Mouse (Mus musculus) forebrain, embryonic 16.5 days (tissue): ENCODE results near the gene Tmem117. TPM values are rescaled to one million over a fixed set of nuclear protein-coding genes. Genes with fewer than 3 reads are reported as not detected.

ENCODE experiments used
- ATAC-seq: fragments of 200-750 bp; cut with Nextera tagmentation; 2 replicates; pipeline ENCODE4 v1.8.0; 2017; ENCODE audit warnings: mild to moderate bottlenecking, moderate library complexity
- H3K27ac ChIP-seq: fragments of 300-500 bp; sonication (generic); 2 replicates; pipeline ENCODE4 v1.5.1; 2014; ENCODE audit warnings: low read length, control low read depth
- H3K27me3 ChIP-seq: fragments of 300-500 bp; sonication (generic); replicated peaks from 2 replicates; pipeline ENCODE4 v1.6.1; 2014; ENCODE audit warnings: low read length; ENCODE audit not compliant: control insufficient read depth, insufficient read depth
- H3K36me3 ChIP-seq: fragments of 300-500 bp; sonication (generic); 2 replicates; pipeline ENCODE4 v1.6.1; 2014; ENCODE audit not compliant: control insufficient read depth, insufficient read depth
- H3K4me1 ChIP-seq: fragments of 300-500 bp; sonication (generic); replicated peaks from 2 replicates; pipeline ENCODE4 v1.6.1; 2014; ENCODE audit warnings: low read length; ENCODE audit not compliant: control insufficient read depth, insufficient read depth
- H3K4me2 ChIP-seq: fragments of 300-500 bp; sonication (generic); 2 replicates; pipeline ENCODE4 v1.6.1; 2014; ENCODE audit warnings: mild to moderate bottlenecking, low read length, control low read depth
- H3K4me3 ChIP-seq: fragments of 300-500 bp; sonication (generic); replicated peaks from 2 replicates; pipeline ENCODE4 v1.5.1; 2014; ENCODE audit warnings: mild to moderate bottlenecking, low read length, control low read depth
- H3K9ac ChIP-seq: fragments of 300-500 bp; sonication (generic); replicated peaks from 2 replicates; pipeline ENCODE4 v1.6.1; 2014; ENCODE audit warnings: low read depth, low read length, control low read depth
- H3K9me3 ChIP-seq: fragments of 300-500 bp; sonication (generic); 2 replicates; pipeline ENCODE4 v1.6.1; 2016; ENCODE audit warnings: low read length; ENCODE audit not compliant: control insufficient read depth
- WGBS: fragments of 180-500 bp; shearing (Covaris S2); extraction: QIAGEN DNeasy Blood & Tissue Kit; methylation state at CpG from one replicate; pipeline ENCODE4 v1.1.7; 2014; 5-methylcytosine and 5-hydroxymethylcytosine counted together
- polyA plus RNA-seq: library from polyadenylated mRNA; unstranded; fragments of >200 nt; fragmentation: Nextera tagmentation; extraction: Ambion mirVana; gene quantifications from 2 replicates; pipeline ENCODE4 v1.2.1, GENCODE M21; 2015

The Tmem117 gene
- polyA plus RNA-seq, 1 experiment from 2014 or later = 5.4 TPM

DNA sequence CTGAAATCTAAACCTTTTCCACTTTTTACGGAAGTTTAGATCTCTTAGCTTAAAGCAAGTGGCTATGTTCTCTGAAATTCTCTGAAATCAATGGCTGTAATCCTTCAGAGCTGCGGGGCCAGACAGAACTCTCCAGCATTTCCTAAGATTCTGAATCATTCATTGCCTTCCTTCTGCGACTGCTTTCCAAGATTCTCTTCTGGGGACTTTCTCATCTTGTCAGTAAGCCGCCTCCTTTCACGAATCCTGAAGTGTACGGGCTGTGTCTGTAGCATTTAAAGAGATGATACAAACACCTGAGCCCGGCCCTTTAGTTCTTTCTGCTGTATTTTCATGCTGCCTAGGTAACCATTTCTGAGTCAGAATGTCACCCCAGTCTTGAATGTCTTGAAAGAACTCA lies 471.1 kb downstream of the Tmem117 start:
- no peak overlapping the region for H3K9ac ChIP-seq
- no peaks in the 10 kb centered on the region for H3K27me3 ChIP-seq
- no peaks in the 10 kb centered on the region for H3K4me1 ChIP-seq
- H3K4me2 ChIP-seq = no peak overlapping the region
- no peaks in the 10 kb centered on the region for H3K9me3 ChIP-seq
- no peaks in the 10 kb centered on the region for H3K36me3 ChIP-seq
- 93% methylated on average over 7 of the region's 7 CpGs for WGBS
- no peak overlapping the region for H3K27ac ChIP-seq
- H3K4me3 ChIP-seq = no peak overlapping the region
- no peak for ATAC-seq

DNA sequence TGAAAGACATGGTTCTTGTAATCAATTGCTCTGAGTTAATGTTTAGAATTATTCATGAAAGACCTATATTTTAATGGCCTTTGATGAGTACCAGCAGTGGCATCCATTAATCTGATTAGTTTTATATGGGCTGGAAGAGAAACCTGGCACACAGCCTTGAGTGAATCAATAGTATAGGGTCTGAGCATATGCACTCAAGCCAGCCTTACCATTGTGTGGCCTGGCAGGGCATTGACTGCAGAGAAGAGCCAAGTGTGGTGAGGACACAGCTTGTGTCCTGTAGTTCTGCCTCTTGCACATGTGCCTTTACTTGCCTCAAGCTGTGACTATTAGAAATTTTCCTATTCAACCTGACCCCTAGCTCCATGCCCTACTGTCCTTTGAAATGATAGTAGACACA lies 472.5 kb downstream of the Tmem117 start:
- no peak overlapping the region for H3K4me3 ChIP-seq
- no peak overlapping the region for H3K4me2 ChIP-seq
- H3K27me3 ChIP-seq = no peaks in the 10 kb centered on the region
- no peaks in the 10 kb centered on the region for H3K36me3 ChIP-seq
- no peak overlapping the region for H3K9ac ChIP-seq
- H3K9me3 ChIP-seq = no peaks in the 10 kb centered on the region
- no peaks in the 10 kb centered on the region for H3K4me1 ChIP-seq
- H3K27ac ChIP-seq = no peak overlapping the region
- no peak for ATAC-seq

DNA sequence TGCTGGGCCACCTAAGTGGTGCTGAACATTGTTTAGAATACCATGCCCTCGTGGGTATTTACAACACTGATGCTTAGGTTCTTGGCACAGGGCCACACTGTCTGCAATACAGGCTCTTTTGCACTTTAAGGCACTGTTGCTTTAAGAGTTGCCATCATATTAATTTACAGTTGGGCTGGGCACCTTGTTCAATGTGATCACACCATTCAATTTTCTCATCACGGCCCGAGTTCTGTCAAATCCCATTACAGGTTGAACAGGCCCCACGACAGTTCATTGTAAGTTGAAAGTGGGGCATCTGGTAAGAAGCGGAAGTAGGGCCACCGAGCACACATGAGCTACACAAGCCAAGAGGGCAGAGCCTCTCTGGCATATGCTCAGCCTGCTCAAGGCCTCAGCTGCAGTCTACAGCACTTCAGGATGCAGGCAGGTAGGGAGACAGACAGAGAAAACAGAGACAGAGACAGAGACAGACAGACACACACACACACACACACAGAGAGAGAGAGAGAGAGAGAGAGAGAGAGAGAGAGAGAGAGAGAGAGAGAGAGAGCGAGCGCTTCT lies 478.3 kb downstream of the Tmem117 start:
- Histone ChIP-seq H3K4me1 (peaks cover 10% of the 10 kb centered on the region), H3K4me3 (no peak overlapping the region), H3K9me3 (no peaks in the 10 kb centered on the region), H3K9ac (no peak overlapping the region), H3K27ac (no peak overlapping the region), H3K36me3 (no peaks in the 10 kb centered on the region), H3K4me2 (no peak overlapping the region), H3K27me3 (no peaks in the 10 kb centered on the region)
- peak; percentile 26; the same call in 1 of the 2 replicates for ATAC-seq
- 38% methylated on average over 8 of the region's 8 CpGs for WGBS

DNA sequence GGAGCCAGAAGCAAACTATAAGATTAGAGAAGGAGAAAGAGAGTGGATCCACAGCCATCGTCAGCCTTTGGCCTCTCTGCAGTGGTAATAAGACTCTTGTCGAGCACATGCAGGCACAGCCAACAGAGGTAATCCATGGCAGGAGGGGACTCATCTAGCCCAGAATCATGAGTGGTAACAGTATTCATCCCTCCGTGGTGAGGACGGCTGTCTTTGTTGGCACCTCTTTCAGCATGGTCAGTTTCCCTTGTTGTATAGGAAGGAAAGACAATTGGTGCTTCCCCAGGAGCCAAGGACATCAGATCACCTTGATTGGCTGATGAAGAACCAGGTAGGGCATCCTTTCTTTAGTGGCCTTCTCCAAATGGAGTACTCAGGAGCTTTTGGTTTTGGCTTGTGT lies 479.6 kb downstream of the Tmem117 start:
- Histone ChIP-seq H3K27ac (no peak overlapping the region), H3K4me2 (no peak overlapping the region), H3K27me3 (no peaks in the 10 kb centered on the region), H3K9me3 (no peaks in the 10 kb centered on the region), H3K4me1 (peaks cover 10% of the 10 kb centered on the region), H3K4me3 (no peak overlapping the region), H3K36me3 (no peaks in the 10 kb centered on the region), H3K9ac (no peak overlapping the region)
- ATAC-seq = no peak
- 77% methylated on average over 4 of the region's 4 CpGs for WGBS

DNA sequence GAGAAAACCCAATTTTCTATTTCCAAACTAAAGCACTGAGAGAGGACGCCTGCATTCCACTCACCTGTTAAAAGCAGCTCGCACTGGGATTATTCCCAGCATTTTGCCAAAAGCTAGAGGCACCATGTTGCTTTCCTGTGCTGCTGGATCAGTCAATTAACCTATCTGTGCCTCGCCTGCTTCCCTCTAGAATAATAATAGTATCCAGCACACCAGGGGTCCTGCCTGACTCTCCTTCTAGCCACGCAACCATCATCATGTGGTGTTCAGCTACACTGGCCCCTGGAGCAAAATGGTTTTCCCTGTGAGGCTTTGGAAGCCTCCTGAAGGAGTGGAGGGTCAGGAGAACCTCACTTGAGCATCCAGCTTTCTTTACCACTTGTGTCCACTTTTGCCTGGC lies 502.4 kb downstream of the Tmem117 start:
- Histone ChIP-seq H3K27me3 (no peaks in the 10 kb centered on the region), H3K4me2 (no peak overlapping the region), H3K4me3 (no peak overlapping the region), H3K36me3 (no peaks in the 10 kb centered on the region), H3K4me1 (0 out of 2 replicates have a peak, but pooled peaks cover 2% of the 10 kb centered on the region), H3K27ac (no peak overlapping the region), H3K9ac (no peak overlapping the region), H3K9me3 (no peaks in the 10 kb centered on the region)
- no peak for ATAC-seq
- 68% methylated on average over 4 of the region's 4 CpGs for WGBS

DNA sequence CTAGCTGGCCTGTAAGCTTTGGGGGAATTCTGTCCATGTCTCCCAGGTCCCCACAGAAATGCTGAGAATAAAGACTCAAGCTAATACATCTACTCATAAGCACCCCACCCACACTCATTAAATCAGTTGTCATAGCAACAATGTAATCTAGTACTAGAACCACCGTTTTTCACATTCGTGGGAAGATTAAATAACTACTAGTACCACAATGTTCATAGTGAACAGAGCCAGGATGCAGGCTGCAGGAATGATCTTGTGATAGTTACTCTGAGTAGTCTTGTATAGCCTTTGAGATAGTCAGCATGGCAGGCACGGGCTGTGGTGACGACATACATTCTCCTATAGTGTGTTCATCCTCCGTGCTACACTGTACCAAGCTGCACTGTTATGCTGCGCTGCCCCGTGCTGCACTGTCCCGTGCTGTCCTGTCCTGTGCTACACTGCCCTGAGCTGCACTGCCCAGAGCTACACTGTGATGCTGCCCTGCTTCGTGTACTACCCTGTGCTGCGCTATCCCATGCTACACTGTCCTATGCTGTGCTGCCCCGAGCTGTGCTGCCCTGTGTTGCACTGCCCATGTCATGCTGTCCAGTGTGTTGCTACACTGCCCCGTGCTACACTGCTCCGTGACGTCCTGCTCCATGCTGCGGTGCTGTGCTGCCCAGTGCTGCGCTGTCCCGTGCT lies 507.0 kb downstream of the Tmem117 start:
- Histone ChIP-seq H3K4me2 (no peak overlapping the region), H3K4me1 (peaks cover 11% of the 10 kb centered on the region), H3K27me3 (no peaks in the 10 kb centered on the region), H3K9ac (no peak overlapping the region), H3K9me3 (no peaks in the 10 kb centered on the region), H3K36me3 (no peaks in the 10 kb centered on the region), H3K27ac (no peak overlapping the region), H3K4me3 (no peak overlapping the region)
- 85% methylated on average over 17 of the region's 17 CpGs for whole genome bisulfite sequencing
- peak; percentile 61 for ATAC-seq

DNA sequence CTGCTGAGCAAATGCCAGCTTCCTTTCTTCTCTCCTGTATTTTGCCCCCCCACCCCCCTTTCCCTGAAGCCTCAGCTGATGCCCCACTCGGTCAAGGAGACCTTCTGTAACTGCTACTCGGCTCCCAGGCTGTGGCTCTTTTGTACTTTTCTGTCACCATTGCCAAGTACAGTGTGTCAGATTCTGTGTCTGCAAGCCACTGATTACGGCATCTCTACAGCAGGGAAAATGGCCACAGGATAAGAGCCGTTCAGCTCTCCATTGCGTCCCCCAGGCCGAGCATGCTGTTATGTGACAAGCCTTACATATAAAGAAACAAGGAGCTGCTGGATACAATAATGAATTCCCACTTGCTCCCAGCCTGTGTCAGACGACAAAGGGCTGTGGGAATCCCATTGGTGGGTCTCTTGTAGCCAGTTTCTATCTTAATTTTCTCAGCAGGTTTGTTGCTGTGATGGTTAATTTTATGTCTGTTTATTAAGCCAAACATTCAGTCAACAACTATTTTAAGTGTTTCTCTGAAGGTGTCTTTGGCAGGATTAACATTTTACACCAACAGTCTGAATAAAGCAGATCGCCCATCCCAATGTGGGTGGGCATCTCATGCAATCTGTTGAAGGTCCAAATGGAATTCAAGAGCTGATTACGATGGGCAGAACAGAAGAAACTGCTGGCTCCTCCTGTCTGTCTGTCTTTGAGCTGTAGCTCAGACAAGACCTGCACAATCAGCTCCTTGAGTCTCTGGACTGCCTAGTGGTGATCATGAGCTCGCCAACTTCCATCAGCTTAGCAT lies 508.2 kb downstream of the Tmem117 start:
- Histone ChIP-seq H3K36me3 (no peaks in the 10 kb centered on the region), H3K9me3 (no peaks in the 10 kb centered on the region), H3K4me1 (peaks cover 11% of the 10 kb centered on the region), H3K27me3 (no peaks in the 10 kb centered on the region), H3K4me3 (no peak overlapping the region), H3K4me2 (no peak overlapping the region), H3K27ac (no peak overlapping the region; the same call in 1 of the 2 replicates), H3K9ac (no peak overlapping the region)
- no peak for ATAC-seq
- 34% methylated on average over 10 of the region's 10 CpGs for WGBS

DNA sequence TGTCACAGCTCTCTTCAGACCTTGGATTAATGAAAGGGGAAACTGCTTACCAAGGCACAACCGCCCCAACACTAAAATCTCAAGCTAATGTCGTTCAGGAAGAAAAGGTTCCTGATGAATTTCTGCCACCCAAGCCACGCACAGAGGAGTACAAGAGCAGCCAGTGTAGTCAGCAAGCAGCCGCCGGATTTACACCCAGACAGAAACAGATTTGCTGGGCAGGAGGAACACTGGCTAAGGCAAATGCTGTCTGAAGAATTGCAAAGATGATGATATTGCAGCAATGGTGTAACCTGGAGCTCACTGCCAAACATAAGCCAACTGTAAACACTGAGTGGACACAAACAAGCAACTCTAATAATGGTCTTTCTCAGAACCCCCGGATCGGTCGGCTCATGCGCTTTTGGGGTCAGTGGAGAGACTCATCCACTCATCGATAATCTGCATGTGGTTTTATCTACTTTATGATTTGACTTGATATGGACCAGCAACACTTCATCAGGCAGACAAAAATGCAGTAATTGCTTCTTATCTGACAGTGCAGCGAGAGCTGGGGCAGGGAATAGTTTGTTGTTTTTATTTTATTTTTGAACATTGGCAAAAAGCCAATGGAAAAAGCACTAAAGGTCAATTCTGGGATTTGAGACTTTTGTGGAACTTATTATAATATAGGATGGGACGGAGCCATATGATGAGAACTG lies 509.8 kb downstream of the Tmem117 start:
- H3K4me3 ChIP-seq = no peak overlapping the region
- no peak overlapping the region for H3K4me2 ChIP-seq
- H3K36me3 ChIP-seq = no peaks in the 10 kb centered on the region
- peaks cover 11% of the 10 kb centered on the region for H3K4me1 ChIP-seq
- no peaks in the 10 kb centered on the region for H3K9me3 ChIP-seq
- H3K27me3 ChIP-seq = no peaks in the 10 kb centered on the region
- no peak for ATAC-seq
- 80% methylated on average over 12 of the region's 12 CpGs for WGBS
- H3K27ac ChIP-seq = no peak overlapping the region
- no peak overlapping the region for H3K9ac ChIP-seq

DNA sequence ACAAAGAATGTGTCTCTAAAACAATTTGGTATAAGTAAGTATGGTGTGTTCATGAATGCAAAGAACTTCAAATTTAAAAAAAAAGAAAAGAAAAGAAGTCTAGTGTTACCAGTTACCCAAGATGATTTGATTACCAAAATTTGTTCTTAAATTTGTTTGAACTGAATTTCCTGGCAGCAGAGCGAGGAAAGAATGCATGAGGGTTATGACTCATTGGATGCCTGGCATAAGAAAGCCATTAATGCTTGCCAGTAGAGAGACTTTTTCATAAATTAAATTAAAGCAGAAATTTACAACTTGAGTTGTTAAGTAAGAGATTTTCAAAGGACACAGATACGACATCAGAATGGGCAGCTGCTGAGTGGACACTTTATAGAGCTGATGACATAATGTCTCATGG lies 515.1 kb downstream of the Tmem117 start:
- WGBS = 76% methylated on average over 2 of the region's 2 CpGs
- Histone ChIP-seq H3K36me3 (no peaks in the 10 kb centered on the region), H3K27me3 (no peaks in the 10 kb centered on the region), H3K4me2 (no peak overlapping the region), H3K4me1 (no peaks in the 10 kb centered on the region), H3K9me3 (no peaks in the 10 kb centered on the region), H3K27ac (no peak overlapping the region), H3K4me3 (no peak overlapping the region), H3K9ac (no peak overlapping the region)
- ATAC-seq = no peak
